ENCODE assay signal across 8 mouse cellular contexts in genomic region chr5:117356365-117357128, GRCm38 (mm10). TPM values are rescaled to one million over a fixed set of nuclear protein-coding genes. Genes with fewer than 3 reads are reported as not detected.
DNase-seq lines count a peak whose midpoint lies in the region; ATAC-seq and TF ChIP-seq lines count a peak whose summit lies in the region.

No protein-coding gene starts in this region.

- H3K27ac ChIP-seq in left cerebral cortex, adult 2 months = peak overlapping the region; percentile 77
- H3K27ac ChIP-seq in brown adipose tissue, adult 24 weeks (replicated peaks; ENCODE audit: low read depth, low read length) = peak overlapping the region; percentile 97
- H3K27ac ChIP-seq in forebrain, embryonic 16.5 days (ENCODE audit: low read length) = peak overlapping the region; percentile 86
- peak overlapping the region; percentile 96 for H3K27ac ChIP-seq in hindbrain, embryonic 13.5 days
- peak overlapping the region; percentile 81 for H3K27ac ChIP-seq in limb, embryonic 13.5 days
- peak overlapping the region; percentile 89 for H3K27ac ChIP-seq in midbrain, embryonic 14.5 days (replicated peaks; ENCODE audit: low read depth, low read length)
- peak overlapping the region; percentile 97 for H3K27ac ChIP-seq in stomach, postnatal 0 days (replicated peaks)

- peak overlapping the region; percentile 98 for H3K9ac ChIP-seq in forebrain, embryonic 16.5 days (replicated peaks; ENCODE audit: low read depth, low read length)
- peak overlapping the region; percentile 99 for H3K9ac ChIP-seq in hindbrain, embryonic 13.5 days
- H3K9ac ChIP-seq in limb, embryonic 13.5 days = peak overlapping the region; percentile 95
- H3K9ac ChIP-seq in midbrain, embryonic 14.5 days (replicated peaks; ENCODE audit: low read length) = peak overlapping the region; percentile 96
- peak overlapping the region; percentile 90 for H3K9ac ChIP-seq in stomach, postnatal 0 days (ENCODE audit: low read length)

- no peak for TF ChIP-seq EP300 in stomach, postnatal 0 days (optimal IDR thresholded peaks at IDR 0.05)

- peaks cover 20% of the 10 kb centered on the region for H3K4me1 ChIP-seq in brown adipose tissue, adult 24 weeks (ENCODE audit: control insufficient read depth, insufficient read depth, insufficient read length, low read length)
- peaks cover 35% of the 10 kb centered on the region for H3K4me1 ChIP-seq in forebrain, embryonic 16.5 days (replicated peaks; ENCODE audit: control insufficient read depth, insufficient read depth, low read length)
- peaks cover 50% of the 10 kb centered on the region for H3K4me1 ChIP-seq in hindbrain, embryonic 13.5 days (replicated peaks)
- peaks cover 44% of the 10 kb centered on the region for H3K4me1 ChIP-seq in limb, embryonic 13.5 days
- H3K4me1 ChIP-seq in midbrain, embryonic 14.5 days (ENCODE audit: control insufficient read depth, insufficient read depth, low read length) = peaks cover 34% of the 10 kb centered on the region
- H3K4me1 ChIP-seq in stomach, postnatal 0 days (replicated peaks; ENCODE audit: control insufficient read depth, insufficient read depth) = peaks cover 8% of the 10 kb centered on the region

- under 1% methylated on average over 18 of the region's 24 CpGs for WGBS in forebrain, embryonic 16.5 days
- 1% methylated on average over 22 of the region's 24 CpGs for WGBS in hindbrain, embryonic 13.5 days
- WGBS in limb, embryonic 13.5 days = 2% methylated on average over 21 of the region's 24 CpGs
- 0% methylated on average over 24 of the region's 24 CpGs for WGBS in midbrain, embryonic 14.5 days
- 0% methylated on average over 20 of the region's 24 CpGs for WGBS in stomach, postnatal 0 days

- no peaks in the 10 kb centered on the region for H3K9me3 ChIP-seq in forebrain, embryonic 16.5 days (ENCODE audit: control insufficient read depth, low read length)
- no peaks in the 10 kb centered on the region for H3K9me3 ChIP-seq in hindbrain, embryonic 13.5 days
- H3K9me3 ChIP-seq in limb, embryonic 13.5 days = no peaks in the 10 kb centered on the region
- no peaks in the 10 kb centered on the region for H3K9me3 ChIP-seq in midbrain, embryonic 14.5 days (ENCODE audit: control insufficient read depth, low read length)
- H3K9me3 ChIP-seq in stomach, postnatal 0 days (ENCODE audit: control insufficient read depth, low read length) = no peaks in the 10 kb centered on the region

- no peak for TF ChIP-seq CTCF in left cerebral cortex, adult 2 months (IDR thresholded peaks at IDR 0.05)
- no peak for TF ChIP-seq CTCF in stomach, postnatal 0 days (IDR thresholded peaks at IDR 0.05; ENCODE audit: low read depth)

- peak overlapping the region; percentile 90 for H3K4me3 ChIP-seq in left cerebral cortex, adult 2 months
- peak overlapping the region; percentile 58 for H3K4me3 ChIP-seq in brown adipose tissue, adult 24 weeks (ENCODE audit: insufficient read depth, low read depth, low read length)
- H3K4me3 ChIP-seq in forebrain, embryonic 16.5 days (replicated peaks; ENCODE audit: low read length) = peak overlapping the region; percentile 99
- peak overlapping the region; percentile 98 for H3K4me3 ChIP-seq in hindbrain, embryonic 13.5 days
- peak overlapping the region; percentile 94 for H3K4me3 ChIP-seq in limb, embryonic 13.5 days
- peak overlapping the region; percentile 98 for H3K4me3 ChIP-seq in midbrain, embryonic 14.5 days (replicated peaks; ENCODE audit: low read depth, low read length)
- peak overlapping the region; percentile 97 for H3K4me3 ChIP-seq in stomach, postnatal 0 days (ENCODE audit: low read depth, low read length)

- peak; percentile 66 for ATAC-seq in forebrain, embryonic 16.5 days
- peak; percentile 53 for ATAC-seq in hindbrain, embryonic 13.5 days (ENCODE audit: low FRiP score)
- peak; percentile 58 for ATAC-seq in limb, embryonic 13.5 days (ENCODE audit: low FRiP score, low read depth)
- ATAC-seq in midbrain, embryonic 14.5 days (ENCODE audit: low FRiP score, low TSS enrichment) = peak; percentile 63
- ATAC-seq in stomach, postnatal 0 days (ENCODE audit: low FRiP score, low TSS enrichment) = peak; percentile 0; the same call in 1 of the 2 replicates

- no peaks in the 10 kb centered on the region for H3K36me3 ChIP-seq in forebrain, embryonic 16.5 days (ENCODE audit: control insufficient read depth, insufficient read depth)
- H3K36me3 ChIP-seq in hindbrain, embryonic 13.5 days = no peaks in the 10 kb centered on the region
- no peaks in the 10 kb centered on the region for H3K36me3 ChIP-seq in limb, embryonic 13.5 days
- H3K36me3 ChIP-seq in midbrain, embryonic 14.5 days (ENCODE audit: control insufficient read depth, insufficient read depth, low read length) = no peaks in the 10 kb centered on the region
- no peaks in the 10 kb centered on the region for H3K36me3 ChIP-seq in stomach, postnatal 0 days (ENCODE audit: control insufficient read depth, insufficient read depth, low read length)

- no peaks in the 10 kb centered on the region for H3K27me3 ChIP-seq in forebrain, embryonic 16.5 days (replicated peaks; ENCODE audit: control insufficient read depth, insufficient read depth, low read length)
- no peaks in the 10 kb centered on the region for H3K27me3 ChIP-seq in hindbrain, embryonic 13.5 days
- H3K27me3 ChIP-seq in limb, embryonic 13.5 days = no peaks in the 10 kb centered on the region
- H3K27me3 ChIP-seq in midbrain, embryonic 14.5 days (ENCODE audit: control insufficient read depth, insufficient read depth, low read length) = no peaks in the 10 kb centered on the region
- no peaks in the 10 kb centered on the region for H3K27me3 ChIP-seq in stomach, postnatal 0 days (ENCODE audit: control insufficient read depth, insufficient read depth, low read length)

- intact Hi-C loops in left cerebral cortex, adult 2 months (cut with DNase I) = loop anchor here (1.0 to 5.0 kb wide), 3 partner anchors 38 to 114 kb away; partner anchors contain the start of gene Vsig10

- H3K4me2 ChIP-seq in forebrain, embryonic 16.5 days (ENCODE audit: low read length) = peak overlapping the region; percentile 94
- H3K4me2 ChIP-seq in hindbrain, embryonic 13.5 days = peak overlapping the region; percentile 88
- H3K4me2 ChIP-seq in limb, embryonic 13.5 days (replicated peaks) = peak overlapping the region; percentile 90
- H3K4me2 ChIP-seq in midbrain, embryonic 14.5 days (ENCODE audit: low read length) = peak overlapping the region; percentile 91
- H3K4me2 ChIP-seq in stomach, postnatal 0 days (replicated peaks; ENCODE audit: low read depth) = peak overlapping the region; percentile 96

- DNase-seq in left cerebral cortex, adult 2 months (ENCODE audit: extremely low spot score in 1 of 2, low spot score in 2 of 2) = peak; percentile 47 to 48
- DNase-seq in left cerebral cortex, adult 8-10 months (ENCODE audit: low spot score in 2 of 2) = no peak
- DNase-seq in midbrain, embryonic 14.5 days = peak; percentile 66
- DNase-seq in stomach, postnatal 0 days (ENCODE audit: low spot score) = peak; percentile 60

RNA-seq across cellular contexts. Expression of gene Wsb2, which starts 0.6 kb away (rescaled TPM):
- total RNA-seq in left cerebral cortex, adult 2 months (2021) = 100 to 1,000 TPM; 302 TPM
- 100 to 1,000 TPM; 263 to 297 (median 279) TPM for total RNA-seq in left cerebral cortex, adult 8-10 months (2022)
- 25.5 and 26.5 TPM in 2 replicates for polyA plus RNA-seq in brown adipose tissue, adult 24 weeks (2012; ENCODE audit: insufficient read depth, insufficient read length, missing spikeins)
- 216 and 227 TPM in 2 replicates for polyA plus RNA-seq in forebrain, embryonic 16.5 days (2015; fragmentation: Nextera tagmentation; extraction: Ambion mirVana)
- 181 and 194 TPM in 2 replicates for polyA plus RNA-seq in hindbrain, embryonic 13.5 days (2015; fragmentation: Nextera tagmentation; extraction: Ambion mirVana)
- polyA plus RNA-seq in limb, embryonic 13.5 days (2015; fragmentation: Nextera tagmentation; extraction: Ambion mirVana) = 54.9 and 55.2 TPM in 2 replicates
- polyA plus RNA-seq in midbrain, embryonic 14.5 days (2014; fragmentation: Nextera tagmentation; extraction: Ambion mirVana) = 238 and 242 TPM in 2 replicates
- 50.0 and 50.3 TPM in 2 replicates for polyA plus RNA-seq in stomach, postnatal 0 days (2015; fragmentation: Nextera tagmentation; extraction: Ambion mirVana)

RNA-seq across cellular contexts. Expression of gene Rfc5, which starts 32.3 kb away (rescaled TPM):
- 10 to 100 TPM; 16.1 to 16.7 TPM for total RNA-seq in left cerebral cortex, adult 2 months (2021)
- total RNA-seq in left cerebral cortex, adult 8-10 months (2022) = 10 to 100 TPM; 11.6 to 18.0 (median 16.3) TPM
- polyA plus RNA-seq in brown adipose tissue, adult 24 weeks (2012; ENCODE audit: insufficient read depth, insufficient read length, missing spikeins) = 2.4 and 2.9 TPM in 2 replicates
- polyA plus RNA-seq in forebrain, embryonic 16.5 days (2015; fragmentation: Nextera tagmentation; extraction: Ambion mirVana) = 40.7 and 53.5 TPM in 2 replicates
- 33.7 and 37.5 TPM in 2 replicates for polyA plus RNA-seq in hindbrain, embryonic 13.5 days (2015; fragmentation: Nextera tagmentation; extraction: Ambion mirVana)
- polyA plus RNA-seq in limb, embryonic 13.5 days (2015; fragmentation: Nextera tagmentation; extraction: Ambion mirVana) = 82.0 and 86.2 TPM in 2 replicates
- polyA plus RNA-seq in midbrain, embryonic 14.5 days (2014; fragmentation: Nextera tagmentation; extraction: Ambion mirVana) = 23.0 and 30.7 TPM in 2 replicates
- polyA plus RNA-seq in stomach, postnatal 0 days (2015; fragmentation: Nextera tagmentation; extraction: Ambion mirVana) = 26.4 and 28.8 TPM in 2 replicates

RNA-seq across cellular contexts. Expression of gene Vsig10, which starts 37.7 kb away (rescaled TPM):
- total RNA-seq in left cerebral cortex, adult 2 months (2021) = 1 to 10 TPM; 1.7 to 2.1 TPM
- total RNA-seq in left cerebral cortex, adult 8-10 months (2022) = 1 to 10 TPM; 1.7 to 3.6 (median 2.1) TPM
- 1.7 and 1.8 TPM in 2 replicates for polyA plus RNA-seq in brown adipose tissue, adult 24 weeks (2012; ENCODE audit: insufficient read depth, insufficient read length, missing spikeins)
- polyA plus RNA-seq in forebrain, embryonic 16.5 days (2015; fragmentation: Nextera tagmentation; extraction: Ambion mirVana) = 1.5 and 2.1 TPM in 2 replicates
- 1.5 and 1.9 TPM in 2 replicates for polyA plus RNA-seq in hindbrain, embryonic 13.5 days (2015; fragmentation: Nextera tagmentation; extraction: Ambion mirVana)
- polyA plus RNA-seq in limb, embryonic 13.5 days (2015; fragmentation: Nextera tagmentation; extraction: Ambion mirVana) = 7.6 and 9.6 TPM in 2 replicates
- 0.24 and 1.3 TPM in 2 replicates for polyA plus RNA-seq in midbrain, embryonic 14.5 days (2014; fragmentation: Nextera tagmentation; extraction: Ambion mirVana)
- 9.9 and 13.0 TPM in 2 replicates for polyA plus RNA-seq in stomach, postnatal 0 days (2015; fragmentation: Nextera tagmentation; extraction: Ambion mirVana)

RNA-seq across cellular contexts. Expression of gene Ksr2, which starts 57.3 kb away (rescaled TPM):
- total RNA-seq in left cerebral cortex, adult 2 months (2021) = 10 to 100 TPM; 40.8 to 47.2 TPM
- 10 to 100 TPM; 40.3 to 43.9 (median 41.3) TPM for total RNA-seq in left cerebral cortex, adult 8-10 months (2022)
- not detected in 2 replicates for polyA plus RNA-seq in brown adipose tissue, adult 24 weeks (2012; ENCODE audit: insufficient read depth, insufficient read length, missing spikeins)
- 4.3 and 7.5 TPM in 2 replicates for polyA plus RNA-seq in forebrain, embryonic 16.5 days (2015; fragmentation: Nextera tagmentation; extraction: Ambion mirVana)
- 6.4 and 7.1 TPM in 2 replicates for polyA plus RNA-seq in hindbrain, embryonic 13.5 days (2015; fragmentation: Nextera tagmentation; extraction: Ambion mirVana)
- polyA plus RNA-seq in limb, embryonic 13.5 days (2015; fragmentation: Nextera tagmentation; extraction: Ambion mirVana) = 0.08 and 0.15 TPM in 2 replicates
- 6.5 and 8.1 TPM in 2 replicates for polyA plus RNA-seq in midbrain, embryonic 14.5 days (2014; fragmentation: Nextera tagmentation; extraction: Ambion mirVana)
- polyA plus RNA-seq in stomach, postnatal 0 days (2015; fragmentation: Nextera tagmentation; extraction: Ambion mirVana) = 0.16 and 0.24 TPM in 2 replicates

Comparison
In these comparisons a context has a peak if more than half of its experiments do, and no peak if none do; other contexts are left out.
1. DNase-seq: peak in left cerebral cortex, adult 2 months (2 of 2), midbrain, embryonic 14.5 days (single experiment) and stomach, postnatal 0 days (single experiment); none in left cerebral cortex, adult 8-10 months (0 of 2).
2. ATAC-seq: peak in every context shown above with its lines; median percentile 66 in forebrain, embryonic 16.5 days; 63 in midbrain, embryonic 14.5 days; 58 in limb, embryonic 13.5 days; 53 in hindbrain, embryonic 13.5 days; 0 in stomach, postnatal 0 days.
3. Peak in every context shown above with its lines, with median percentiles within 50 percentile points of each other: H3K27ac ChIP-seq, H3K4me3 ChIP-seq, H3K4me2 ChIP-seq and H3K9ac ChIP-seq.